Mouse (Mus musculus) heart, embryonic 16.5 days (tissue): ENCODE measurements around the gene Mmp24. TPM values are rescaled to one million over a fixed set of nuclear protein-coding genes. Genes with fewer than 3 reads are reported as not detected.

Experiments used
- ATAC-seq: fragments of 200-750 bp; cut with Nextera tagmentation; replicated peaks from 2 replicates; pipeline ENCODE4 v1.8.0; 2017; ENCODE audit warnings: moderate number of reproducible peaks; ENCODE audit not compliant: insufficient read depth, low FRiP score; ENCODE audit errors: extremely low read depth
- H3K27ac ChIP-seq: fragments of 300-500 bp; sonication (generic); 2 replicates; pipeline ENCODE4 v1.5.1; 2014; ENCODE audit warnings: mild to moderate bottlenecking, low read length, control low read depth, moderate library complexity
- H3K27me3 ChIP-seq: fragments of 300-500 bp; sonication (generic); 2 replicates; pipeline ENCODE4 v1.6.1; 2014; ENCODE audit warnings: low read length, mixed read lengths; ENCODE audit not compliant: control insufficient read depth, insufficient read depth
- H3K36me3 ChIP-seq: fragments of 300-500 bp; sonication (generic); 2 replicates; pipeline ENCODE4 v1.6.1; 2014; ENCODE audit not compliant: control insufficient read depth, insufficient read depth
- H3K4me1 ChIP-seq: fragments of 300-500 bp; sonication (generic); 2 replicates; pipeline ENCODE4 v1.6.1; 2014; ENCODE audit warnings: low read length, mixed read lengths; ENCODE audit not compliant: control insufficient read depth, insufficient read depth
- H3K4me2 ChIP-seq: fragments of 300-500 bp; sonication (generic); 2 replicates; pipeline ENCODE4 v1.6.1; 2014; ENCODE audit warnings: low read depth, mild to moderate bottlenecking, control low read depth, low read length
- H3K4me3 ChIP-seq: fragments of 300-500 bp; sonication (generic); 2 replicates; pipeline ENCODE4 v1.5.1; 2014; ENCODE audit warnings: mild to moderate bottlenecking, control low read depth, low read length
- H3K9ac ChIP-seq: fragments of 300-500 bp; sonication (generic); 2 replicates; pipeline ENCODE4 v1.6.1; 2014; ENCODE audit warnings: low read length, control low read depth
- H3K9me3 ChIP-seq: fragments of 300-500 bp; sonication (generic); replicated peaks from 2 replicates; pipeline ENCODE4 v1.6.1; 2016; ENCODE audit warnings: low read length; ENCODE audit not compliant: control insufficient read depth
- WGBS: fragments of 180-500 bp; shearing (Covaris S2); extraction: QIAGEN DNeasy Blood & Tissue Kit; methylation state at CpG from one replicate; pipeline ENCODE4 v1.1.7; 2014; 5-methylcytosine and 5-hydroxymethylcytosine counted together
- polyA plus RNA-seq: library from polyadenylated mRNA; unstranded; fragments of >200 nt; fragmentation: Nextera tagmentation; extraction: Ambion mirVana; gene quantifications from 2 replicates; pipeline ENCODE4 v1.2.1, GENCODE M21; 2015

Mmp24 gene
- polyA plus RNA-seq, 1 experiment from 2014 or later = 0.04 TPM

- Histone ChIP-seq H3K4me1 (no peaks in the 10 kb centered on the region), H3K36me3 (peaks cover 31% of the 10 kb centered on the region), H3K4me3 (no peak overlapping the region), H3K27ac (no peak overlapping the region), H3K9ac (no peak overlapping the region), H3K9me3 (no peaks in the 10 kb centered on the region), H3K4me2 (no peak overlapping the region), H3K27me3 (no peaks in the 10 kb centered on the region)
- ATAC-seq = no peak
- WGBS = 88% methylated on average over 7 of the region's 7 CpGs
These were observed 75.0 kb downstream of the Mmp24 start for GRCm38 (mm10) chr2:155850120-155850519.

GRCm38 (mm10) chr2:155852536-155852935 lies 77.4 kb downstream of the Mmp24 start:
- 87% methylated on average over 5 of the region's 5 CpGs for WGBS
- H3K4me2 ChIP-seq = no peak overlapping the region
- H3K4me1 ChIP-seq = no peaks in the 10 kb centered on the region
- no peak overlapping the region for H3K4me3 ChIP-seq
- H3K36me3 ChIP-seq = peaks cover 30% of the 10 kb centered on the region
- no peaks in the 10 kb centered on the region for H3K9me3 ChIP-seq
- H3K27ac ChIP-seq = no peak overlapping the region
- no peak overlapping the region for H3K9ac ChIP-seq
- ATAC-seq = no peak
- no peaks in the 10 kb centered on the region for H3K27me3 ChIP-seq

- no peaks in the 10 kb centered on the region for H3K4me1 ChIP-seq
- H3K9me3 ChIP-seq = no peaks in the 10 kb centered on the region
- no peak overlapping the region for H3K4me3 ChIP-seq
- no peak overlapping the region for H3K9ac ChIP-seq
- H3K4me2 ChIP-seq = no peak overlapping the region
- no peak overlapping the region for H3K27ac ChIP-seq
- no peaks in the 10 kb centered on the region for H3K27me3 ChIP-seq
- 85% methylated on average over 7 of the region's 7 CpGs for WGBS
- H3K36me3 ChIP-seq = peaks cover 4% of the 10 kb centered on the region; the same call in 1 of the 2 replicates
- no peak for ATAC-seq
These were observed 85.0 kb downstream of the Mmp24 start for GRCm38 (mm10) chr2:155860102-155860501.

GRCm38 (mm10) chr2:155861581-155861980 lies 86.4 kb downstream of the Mmp24 start:
- WGBS = 91% methylated on average over 6 of the region's 6 CpGs
- Histone ChIP-seq H3K4me2 (no peak overlapping the region), H3K9me3 (no peaks in the 10 kb centered on the region), H3K4me1 (no peaks in the 10 kb centered on the region), H3K36me3 (peaks cover 4% of the 10 kb centered on the region), H3K27me3 (no peaks in the 10 kb centered on the region), H3K27ac (no peak overlapping the region), H3K4me3 (no peak overlapping the region), H3K9ac (no peak overlapping the region)
- ATAC-seq = no peak

GRCm38 (mm10) chr2:155862573-155863300 lies 87.6 kb downstream of the Mmp24 start:
- Histone ChIP-seq H3K36me3 (peaks cover 10% of the 10 kb centered on the region), H3K4me3 (no peak overlapping the region), H3K27me3 (no peaks in the 10 kb centered on the region), H3K4me2 (no peak overlapping the region), H3K4me1 (no peaks in the 10 kb centered on the region), H3K9ac (no peak overlapping the region), H3K9me3 (no peaks in the 10 kb centered on the region), H3K27ac (no peak overlapping the region)
- 86% methylated on average over 13 of the region's 13 CpGs for WGBS
- ATAC-seq = no peak

- Histone ChIP-seq H3K36me3 (peaks cover 11% of the 10 kb centered on the region), H3K27ac (no peak overlapping the region), H3K4me3 (no peak overlapping the region), H3K4me2 (no peak overlapping the region), H3K9ac (no peak overlapping the region), H3K4me1 (no peaks in the 10 kb centered on the region), H3K27me3 (no peaks in the 10 kb centered on the region), H3K9me3 (no peaks in the 10 kb centered on the region)
- 78% methylated on average over 11 of the region's 11 CpGs for WGBS
- ATAC-seq = no peak
These were observed 88.2 kb downstream of the Mmp24 start for GRCm38 (mm10) chr2:155863301-155863867.

Other genes with a start within 250 kb of the Mmp24 start
- gene Gss, start 182.5 kb upstream of the Mmp24 start, polyA plus RNA-seq = 25.3 and 26.9 TPM in 2 replicates
- gene Myh7b, start 164.1 kb upstream of the Mmp24 start, polyA plus RNA-seq = 22.4 and 26.4 TPM in 2 replicates
- gene Trpc4ap, start 83.0 kb upstream of the Mmp24 start, polyA plus RNA-seq = 97.4 and 98.6 TPM in 2 replicates
- 27.3 and 28.8 TPM in 2 replicates for gene Edem2, start 45.9 kb upstream of the Mmp24 start, polyA plus RNA-seq
- not detected in 2 replicates for gene Gm17581, start 39.5 kb upstream of the Mmp24 start, polyA plus RNA-seq
- gene Procr, start 24.2 kb upstream of the Mmp24 start, polyA plus RNA-seq = 7.3 and 7.5 TPM in 2 replicates
- gene BC029722, start 44.1 kb downstream of the Mmp24 start, polyA plus RNA-seq = 17.4 and 17.7 TPM in 2 replicates
- gene Eif6, start 51.6 kb downstream of the Mmp24 start, polyA plus RNA-seq = 125 and 140 TPM in 2 replicates
- gene Fam83c, start 59.5 kb downstream of the Mmp24 start, polyA plus RNA-seq = 0.05 and 0.07 TPM in 2 replicates
- gene Uqcc1, start 155.0 kb downstream of the Mmp24 start, polyA plus RNA-seq = 127 and 129 TPM in 2 replicates
- not detected in 2 replicates for gene Gm15557, start 165.4 kb downstream of the Mmp24 start, polyA plus RNA-seq
- gene Gdf5, start 170.0 kb downstream of the Mmp24 start, polyA plus RNA-seq = 0.26 and 0.39 TPM in 2 replicates
- gene Cep250, start 181.1 kb downstream of the Mmp24 start, polyA plus RNA-seq = 6.9 and 9.9 TPM in 2 replicates
- 0.96 and 1.1 TPM in 2 replicates for gene 6430550D23Rik, start 232.6 kb downstream of the Mmp24 start, polyA plus RNA-seq
- 143 and 162 TPM in 2 replicates for gene Ergic3, start 232.7 kb downstream of the Mmp24 start, polyA plus RNA-seq